In the genomic region with DNA sequence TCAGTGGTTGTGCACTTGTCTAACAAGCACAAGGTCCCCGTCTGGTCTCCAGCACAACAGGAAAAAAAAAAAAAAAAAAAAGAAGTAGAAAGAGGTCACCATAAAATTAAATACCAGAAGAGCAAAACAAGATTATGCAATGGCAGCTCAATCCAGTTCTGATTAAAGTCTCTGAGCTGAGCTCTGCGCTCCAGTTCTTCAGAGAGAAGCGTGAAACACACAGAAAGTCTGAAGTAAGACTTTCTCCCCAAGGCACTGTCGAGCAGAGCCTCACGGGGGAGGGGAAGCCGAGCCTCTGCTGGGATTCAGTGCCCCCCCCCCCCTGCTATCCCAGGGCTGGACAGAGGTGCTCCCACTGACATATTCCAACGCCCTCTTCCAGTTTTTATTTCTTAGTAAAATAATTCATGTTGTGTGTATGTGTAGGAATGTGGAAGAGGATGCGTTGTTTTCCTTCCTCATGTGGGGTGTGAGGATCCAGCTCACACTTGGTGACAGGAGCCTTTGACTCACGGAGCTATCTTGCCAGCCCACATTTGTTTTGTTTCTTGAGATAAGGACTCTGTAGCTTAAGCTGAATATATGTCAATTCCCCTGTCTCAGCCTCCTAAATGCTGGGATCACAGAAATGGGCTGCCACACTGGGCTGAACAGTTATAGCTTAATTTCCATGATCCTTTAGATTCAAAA, we compare ENCODE assay signal across 16 mouse cellular contexts. TPM values are rescaled to one million over a fixed set of nuclear protein-coding genes. Genes with fewer than 3 reads are reported as not detected.
A peak's percentile ranks its signal among the peaks of the same experiment; 100 is the strongest.
DNase-seq lines count a peak whose midpoint lies in the region; ATAC-seq and TF ChIP-seq lines count a peak whose summit lies in the region.
"Had no signal": no experiment of that assay in that cellular context is flagged by ENCODE, and none has a peak within 500 bp of the region (broad histone marks: within the 10 kb centered on the region; RNA-seq: fewer than 3 reads in every experiment).

No protein-coding gene starts in this region.

- ATAC-seq in erythroid progenitor cell, adult 5-6 weeks (replicated peaks; ENCODE audit: low FRiP score, poor library complexity, severe bottlenecking): peak; percentile 58
- peak; percentile 75 for ATAC-seq in megakaryocyte-erythroid progenitor cell, adult 5-6 weeks (replicated peaks; ENCODE audit: low FRiP score, low TSS enrichment, poor library complexity, severe bottlenecking)
- ATAC-seq: CD4-positive, CD25-positive, alpha-beta regulatory T cell, adult 4 months; forebrain, postnatal 0 days; intestine, embryonic 16.5 days had no signal

- no peak for TF ChIP-seq POLR2A in kidney, adult 2 months (IDR thresholded peaks at IDR 0.05; ENCODE audit: low read depth, low read length)

- no peaks in the 10 kb centered on the region for H3K4me1 ChIP-seq in kidney, adult 2 months (ENCODE audit: control insufficient read depth, insufficient read depth, low read length)

- H3K4me3 ChIP-seq in kidney, adult 2 months (ENCODE audit: insufficient read depth, low read depth, low read length): no peak overlapping the region
- H3K4me3 ChIP-seq: hindbrain, embryonic 10.5 days; myocyte had no signal

- 52% methylated on average over 9 of the region's 9 CpGs for whole genome bisulfite sequencing in kidney, adult 2 months

- TF ChIP-seq CTCF in kidney, adult 2 months (conservative IDR thresholded peaks at IDR 0.05; ENCODE audit: insufficient read depth, insufficient read length, low read depth, low read length): no peak

- no peaks in the 10 kb centered on the region for H3K27me3 ChIP-seq in kidney, adult 2 months (replicated peaks; ENCODE audit: control insufficient read depth, insufficient read depth, low read length)

- H3K36me3 ChIP-seq in kidney, adult 2 months (ENCODE audit: control insufficient read depth, insufficient read depth, low read length): no peaks in the 10 kb centered on the region
- H3K36me3 ChIP-seq: hindbrain, embryonic 10.5 days had no signal

- H3K27ac ChIP-seq in kidney, adult 2 months (ENCODE audit: insufficient read depth, low read depth, low read length): peak overlapping the region; percentile 19; the same call in 1 of the 2 replicates
- H3K27ac ChIP-seq: hindbrain, embryonic 10.5 days had no signal

- no peak for DNase-seq in kidney, adult 2 months
- no peak for DNase-seq in kidney, adult 11 months
- DNase-seq in NIH3T3 (ENCODE audit: low read depth): peak; percentile 71
- DNase-seq in gastrocnemius, postnatal 4 days (ENCODE audit: low spot score in 2 of 2): no peak
- DNase-seq in urinary bladder, postnatal 14 days (ENCODE audit: low spot score): no peak
- DNase-seq: adrenal gland, postnatal 36 days; cerebellum, adult 2 months; forebrain, postnatal 0 days; lung, adult 18-20 months; thymus, postnatal 25 days had no signal

RNA-seq across cellular contexts. Expression of a gene that starts 3.1 kb away (rescaled TPM):
- polyA plus RNA-seq in kidney, adult 2 months (2012; rRNA removed): 1.4 and 1.5 TPM in 2 replicates
- not detected in 2 replicates for total RNA-seq in erythroid progenitor cell, adult 5-6 weeks (2015; ENCODE audit: low replicate concordance)
- total RNA-seq in erythroid progenitor cell, adult 5-6 weeks (2017; ENCODE audit: low replicate concordance): 3.1 TPM in 1 of 2 replicates, not detected in the other
- 1.0 TPM in 1 of 2 replicates, not detected in the other for total RNA-seq in megakaryocyte-erythroid progenitor cell, adult 5-6 weeks (2014; fragmentation: Nextera tagmentation)
- not detected in 2 replicates for total RNA-seq in megakaryocyte-erythroid progenitor cell, adult 5-6 weeks (2017)
- total RNA-seq in gastrocnemius, postnatal 4 days (2021): 1 to 10 TPM; 1.4 to 1.7 TPM

RNA-seq across cellular contexts. Expression of a gene that starts 14.5 kb away (rescaled TPM):
- polyA plus RNA-seq in kidney, adult 2 months (2012; rRNA removed): 150 and 155 TPM in 2 replicates
- 53.0 and 64.6 TPM in 2 replicates for total RNA-seq in erythroid progenitor cell, adult 5-6 weeks (2015; ENCODE audit: low replicate concordance)
- total RNA-seq in erythroid progenitor cell, adult 5-6 weeks (2017; ENCODE audit: low replicate concordance): 20.3 and 35.2 TPM in 2 replicates
- 120 and 125 TPM in 2 replicates for total RNA-seq in megakaryocyte-erythroid progenitor cell, adult 5-6 weeks (2014; fragmentation: Nextera tagmentation)
- 50.3 and 57.0 TPM in 2 replicates for total RNA-seq in megakaryocyte-erythroid progenitor cell, adult 5-6 weeks (2017)
- total RNA-seq in gastrocnemius, postnatal 4 days (2021): 10 to 100 TPM; 60.1 to 67.8 TPM

RNA-seq across cellular contexts. Expression of a gene that starts 29.5 kb away (rescaled TPM):
- polyA plus RNA-seq in kidney, adult 2 months (2012; rRNA removed): 0.12 and 0.50 TPM in 2 replicates
- total RNA-seq in erythroid progenitor cell, adult 5-6 weeks (2015; ENCODE audit: low replicate concordance): not detected in 2 replicates
- total RNA-seq in erythroid progenitor cell, adult 5-6 weeks (2017; ENCODE audit: low replicate concordance): not detected in 2 replicates
- not detected in 2 replicates for total RNA-seq in megakaryocyte-erythroid progenitor cell, adult 5-6 weeks (2014; fragmentation: Nextera tagmentation)
- total RNA-seq in megakaryocyte-erythroid progenitor cell, adult 5-6 weeks (2017): not detected in 2 replicates
- under 1 TPM in 1 of 2 experiments, not detected in 1; 0.23 TPM for total RNA-seq in gastrocnemius, postnatal 4 days (2021)
- polyA plus RNA-seq: CD4-positive, CD25-positive, alpha-beta regulatory T cell, adult 4 months; myocyte had no signal

RNA-seq across cellular contexts. Expression of a gene that starts 50.9 kb away (rescaled TPM):
- polyA plus RNA-seq in kidney, adult 2 months (2012; rRNA removed): 9.1 and 9.5 TPM in 2 replicates
- 4.0 and 4.2 TPM in 2 replicates for total RNA-seq in erythroid progenitor cell, adult 5-6 weeks (2015; ENCODE audit: low replicate concordance)
- 0.39 and 0.83 TPM in 2 replicates for total RNA-seq in erythroid progenitor cell, adult 5-6 weeks (2017; ENCODE audit: low replicate concordance)
- total RNA-seq in megakaryocyte-erythroid progenitor cell, adult 5-6 weeks (2014; fragmentation: Nextera tagmentation): 22.9 and 25.1 TPM in 2 replicates
- total RNA-seq in megakaryocyte-erythroid progenitor cell, adult 5-6 weeks (2017): 2.4 and 7.7 TPM in 2 replicates
- 10 to 100 TPM; 17.6 TPM for total RNA-seq in gastrocnemius, postnatal 4 days (2021)

RNA-seq across cellular contexts. Expression of a gene that starts 53.3 kb away (rescaled TPM):
- polyA plus RNA-seq in kidney, adult 2 months (2012; rRNA removed): 54.6 and 59.5 TPM in 2 replicates
- 9.0 and 15.5 TPM in 2 replicates for total RNA-seq in erythroid progenitor cell, adult 5-6 weeks (2015; ENCODE audit: low replicate concordance)
- total RNA-seq in erythroid progenitor cell, adult 5-6 weeks (2017; ENCODE audit: low replicate concordance): 7.4 and 14.3 TPM in 2 replicates
- total RNA-seq in megakaryocyte-erythroid progenitor cell, adult 5-6 weeks (2014; fragmentation: Nextera tagmentation): 23.5 and 27.8 TPM in 2 replicates
- 11.7 and 12.0 TPM in 2 replicates for total RNA-seq in megakaryocyte-erythroid progenitor cell, adult 5-6 weeks (2017)
- total RNA-seq in gastrocnemius, postnatal 4 days (2021): 10 to 100 TPM; 50.3 to 50.5 TPM
